Mouse (Mus musculus) embryonic fibroblast, embryonic 13.5 days (primary cell): ENCODE results near the gene Dnajb5.

Experiments used
- CTCF ChIP-seq: IDR thresholded peaks from 2 replicates; pipeline ENCODE4 v1.5.1; 2011; ENCODE audit warnings: mild to moderate bottlenecking, control low read depth, low read length, moderate library complexity, borderline replicate concordance; ENCODE audit not compliant: insufficient read depth
- POLR2A ChIP-seq: IDR thresholded peaks from 2 replicates; pipeline ENCODE4 v1.6.1; 2011; ENCODE audit warnings: low read depth, mild to moderate bottlenecking, control low read depth, low read length, moderate library complexity

GRCm38 (mm10) chr4:42913391-42913790 is 36.2 kb upstream of the Dnajb5 start:
- TF ChIP-seq CTCF, result no peak
- TF ChIP-seq POLR2A, result no peak
